Mouse (Mus musculus): ENCODE results near the gene Nol10. TPM values are rescaled to one million over a fixed set of nuclear protein-coding genes. Genes with fewer than 3 reads are reported as not detected.
A peak's percentile ranks its signal among the peaks of the same experiment; 100 is the strongest.

Nol10 gene
- polyA plus RNA-seq, 2 experiments = 7.4 to 10.0 TPM

- Histone ChIP-seq H3K27ac (no peak overlapping the region), H3K36me3 (replicated peaks; ENCODE audit: control insufficient read depth, insufficient read depth, low read depth) (peaks cover 1% of the 10 kb centered on the region; the same call in 1 of the 2 replicates), H3K4me2 (ENCODE audit: low read depth) (no peak overlapping the region), H3K4me1 (replicated peaks; ENCODE audit: control insufficient read depth in 2 of 2, insufficient read depth in 2 of 2, low read length in 1 of 2) (peaks cover 0 to 11% of the 10 kb centered on the region in 2 experiments; a peak in 2 of 4 replicates), H3K9ac (replicated peaks) (no peak overlapping the region), H3K27me3 (ENCODE audit: control insufficient read depth, insufficient read depth, low read length) (no peaks in the 10 kb centered on the region), H3K9me3 (ENCODE audit: control insufficient read depth, low read length) (no peaks in the 10 kb centered on the region), H3K4me3 (ENCODE audit: insufficient read depth in 1 of 2, low read depth in 2 of 2, low read length in 2 of 2) (no peak overlapping the region)
- 64% methylated on average over 2 of the region's 2 CpGs for WGBS (ENCODE audit: insufficient replicate concordance)
- ATAC-seq (ENCODE audit: insufficient read depth) (no peak), DNase-seq (ENCODE audit: low read depth in 3 of 3, low spot score in 3 of 3) (no peak)
- TF ChIP-seq CTCF (IDR thresholded peaks at IDR 0.05; ENCODE audit: low read depth) (no peak), EP300 (IDR thresholded peaks at IDR 0.05; ENCODE audit: low read depth) (no peak)
Measured at GRCm38 (mm10) chr12:17436471-17436870, 88.2 kb downstream of the Nol10 start.

- Histone ChIP-seq H3K9me3 (ENCODE audit: control insufficient read depth, low read length) (no peaks in the 10 kb centered on the region), H3K4me3 (ENCODE audit: insufficient read depth in 1 of 2, low read depth in 2 of 2, low read length in 2 of 2) (no peak overlapping the region), H3K27ac (no peak overlapping the region), H3K4me2 (ENCODE audit: low read depth) (no peak overlapping the region), H3K9ac (replicated peaks) (no peak overlapping the region), H3K36me3 (replicated peaks; ENCODE audit: control insufficient read depth, insufficient read depth, low read depth) (no peaks in the 10 kb centered on the region), H3K27me3 (ENCODE audit: control insufficient read depth, insufficient read depth, low read length) (no peaks in the 10 kb centered on the region), H3K4me1 (replicated peaks; ENCODE audit: control insufficient read depth in 2 of 2, insufficient read depth in 2 of 2, low read length in 1 of 2) (peaks cover 0 to 11% of the 10 kb centered on the region in 2 experiments; a peak in 2 of 4 replicates)
- 35% methylated on average over 7 of the region's 7 CpGs for WGBS (ENCODE audit: insufficient replicate concordance)
- no peak for TF ChIP-seq CTCF (IDR thresholded peaks at IDR 0.05; ENCODE audit: low read depth)
- DNase-seq (ENCODE audit: low read depth in 3 of 3, low spot score in 3 of 3) (no peak), ATAC-seq (ENCODE audit: insufficient read depth) (no peak)
Measured at GRCm38 (mm10) chr12:17440251-17440651, 92.0 kb downstream of the Nol10 start.

- Histone ChIP-seq H3K27ac (no peak overlapping the region), H3K27me3 (ENCODE audit: control insufficient read depth, insufficient read depth, low read length) (no peaks in the 10 kb centered on the region), H3K9me3 (ENCODE audit: control insufficient read depth, low read length) (no peaks in the 10 kb centered on the region), H3K36me3 (replicated peaks; ENCODE audit: control insufficient read depth, insufficient read depth, low read depth) (no peaks in the 10 kb centered on the region), H3K4me2 (ENCODE audit: low read depth) (no peak overlapping the region), H3K4me3 (ENCODE audit: insufficient read depth in 1 of 2, low read depth in 2 of 2, low read length in 2 of 2) (no peak overlapping the region), H3K9ac (replicated peaks) (no peak overlapping the region), H3K4me1 (replicated peaks; ENCODE audit: control insufficient read depth in 2 of 2, insufficient read depth in 2 of 2, low read length in 1 of 2) (peaks cover 0 to 11% of the 10 kb centered on the region in 2 experiments; a peak in 2 of 4 replicates)
- DNase-seq (ENCODE audit: low read depth in 3 of 3, low spot score in 3 of 3) (peak; percentile 22 to 33 (median 24)), ATAC-seq (ENCODE audit: insufficient read depth) (peak; percentile 64; the same call in 1 of the 2 replicates)
- 55% methylated on average over 9 of the region's 9 CpGs for WGBS (ENCODE audit: insufficient replicate concordance)
- TF ChIP-seq EP300 (IDR thresholded peaks at IDR 0.05; ENCODE audit: low read depth) (no peak), CTCF (IDR thresholded peaks at IDR 0.05; ENCODE audit: low read depth) (no peak)
Measured at GRCm38 (mm10) chr12:17441495-17441894, 93.2 kb downstream of the Nol10 start.

GRCm38 (mm10) chr12:17444406-17444805, 96.1 kb downstream of the Nol10 start:
- WGBS (ENCODE audit: insufficient replicate concordance) = 59% methylated on average over 11 of the region's 11 CpGs
- Histone ChIP-seq H3K27ac (no peak overlapping the region), H3K9me3 (ENCODE audit: control insufficient read depth, low read length) (no peaks in the 10 kb centered on the region), H3K9ac (replicated peaks) (no peak overlapping the region), H3K4me3 (ENCODE audit: insufficient read depth in 1 of 2, low read depth in 2 of 2, low read length in 2 of 2) (no peak overlapping the region), H3K4me2 (ENCODE audit: low read depth) (no peak overlapping the region), H3K4me1 (replicated peaks; ENCODE audit: control insufficient read depth in 2 of 2, insufficient read depth in 2 of 2, low read length in 1 of 2) (peaks cover 0 to 15% of the 10 kb centered on the region in 2 experiments; a peak in 2 of 4 replicates), H3K36me3 (replicated peaks; ENCODE audit: control insufficient read depth, insufficient read depth, low read depth) (no peaks in the 10 kb centered on the region), H3K27me3 (ENCODE audit: control insufficient read depth, insufficient read depth, low read length) (no peaks in the 10 kb centered on the region)
- DNase-seq (ENCODE audit: low read depth in 3 of 3, low spot score in 3 of 3) (no peak), ATAC-seq (ENCODE audit: insufficient read depth) (no peak)
- TF ChIP-seq CTCF (IDR thresholded peaks at IDR 0.05; ENCODE audit: low read depth) = no peak

- DNase-seq (ENCODE audit: low read depth in 3 of 3, low spot score in 3 of 3) = no peak
- Histone ChIP-seq H3K9ac (replicated peaks) (no peak overlapping the region), H3K9me3 (ENCODE audit: control insufficient read depth, low read length) (no peaks in the 10 kb centered on the region), H3K4me2 (ENCODE audit: low read depth) (no peak overlapping the region), H3K4me3 (ENCODE audit: insufficient read depth in 1 of 2, low read depth in 2 of 2, low read length in 2 of 2) (no peak overlapping the region), H3K36me3 (replicated peaks; ENCODE audit: control insufficient read depth, insufficient read depth, low read depth) (no peaks in the 10 kb centered on the region), H3K27me3 (ENCODE audit: control insufficient read depth, insufficient read depth, low read length) (no peaks in the 10 kb centered on the region), H3K4me1 (replicated peaks; ENCODE audit: control insufficient read depth in 2 of 2, insufficient read depth in 2 of 2, low read length in 1 of 2) (peaks cover 0 to 18% of the 10 kb centered on the region in 2 experiments; a peak in 2 of 4 replicates), H3K27ac (no peak overlapping the region)
- TF ChIP-seq EP300 (IDR thresholded peaks at IDR 0.05; ENCODE audit: low read depth) (no peak), CTCF (IDR thresholded peaks at IDR 0.05; ENCODE audit: low read depth) (no peak)
- ATAC-seq (ENCODE audit: insufficient read depth) = no peak
- 75% methylated on average over 7 of the region's 7 CpGs for WGBS (ENCODE audit: insufficient replicate concordance)
Measured at GRCm38 (mm10) chr12:17445251-17445650, 97.0 kb downstream of the Nol10 start.
